Mouse (Mus musculus) forelimb bud, embryonic 11.5 days (tissue): ENCODE results near the gene Adamts17.

Source experiments
- DNase-seq: peaks from one replicate; pipeline ENCODE4 v3.0.0-alpha.2; 2012; ENCODE audit warnings: low read depth, low spot score

Adamts17 gene

GRCm38 (mm10) chr7:67031284-67031683 is 191.7 kb downstream of the Adamts17 start:
- DNase-seq = no peak

- DNase-seq = no peak
These were observed 193.1 kb downstream of the Adamts17 start for GRCm38 (mm10) chr7:67032616-67033015.

- no peak for DNase-seq
These were observed 194.8 kb downstream of the Adamts17 start for GRCm38 (mm10) chr7:67034369-67034768.

- DNase-seq = no peak
These were observed 195.7 kb downstream of the Adamts17 start for GRCm38 (mm10) chr7:67035246-67035645.

GRCm38 (mm10) chr7:67035661-67036060 is 196.1 kb downstream of the Adamts17 start:
- no peak for DNase-seq

- DNase-seq = no peak
These were observed 197.3 kb downstream of the Adamts17 start for GRCm38 (mm10) chr7:67036502-67037485.

- DNase-seq = no peak
These were observed 198.4 kb downstream of the Adamts17 start for GRCm38 (mm10) chr7:67037726-67038520.

- no peak for DNase-seq
These were observed 199.6 kb downstream of the Adamts17 start for GRCm38 (mm10) chr7:67039143-67039542.

- no peak for DNase-seq
These were observed 200.3 kb downstream of the Adamts17 start for GRCm38 (mm10) chr7:67039861-67040260.

- no peak for DNase-seq
These were observed 202.2 kb downstream of the Adamts17 start for GRCm38 (mm10) chr7:67041685-67042084.

- DNase-seq = no peak
These were observed 204.7 kb downstream of the Adamts17 start for GRCm38 (mm10) chr7:67044121-67044817.

GRCm38 (mm10) chr7:67045202-67045601 is 205.7 kb downstream of the Adamts17 start:
- DNase-seq = no peak

GRCm38 (mm10) chr7:67049206-67049605 is 209.7 kb downstream of the Adamts17 start:
- no peak for DNase-seq

GRCm38 (mm10) chr7:67050424-67050823 is 210.9 kb downstream of the Adamts17 start:
- no peak for DNase-seq

- DNase-seq = no peak
These were observed 211.7 kb downstream of the Adamts17 start for GRCm38 (mm10) chr7:67051089-67051718.

GRCm38 (mm10) chr7:67054876-67055275 is 215.3 kb downstream of the Adamts17 start:
- DNase-seq = no peak

- DNase-seq = no peak
These were observed 216.0 kb downstream of the Adamts17 start for GRCm38 (mm10) chr7:67055510-67055909.

- peak; percentile 43 for DNase-seq
These were observed 222.2 kb downstream of the Adamts17 start for GRCm38 (mm10) chr7:67061756-67062155.

- DNase-seq = no peak
These were observed 223.0 kb downstream of the Adamts17 start for GRCm38 (mm10) chr7:67062571-67062970.

- no peak for DNase-seq
These were observed 225.2 kb downstream of the Adamts17 start for GRCm38 (mm10) chr7:67064627-67065305.

GRCm38 (mm10) chr7:67065631-67066030 is 226.1 kb downstream of the Adamts17 start:
- no peak for DNase-seq
